Mouse (Mus musculus) cerebellum, adult 11 months (tissue): ENCODE results near the gene Zfp811.
"Not testable (repeated sequence)": the region's sequence is repeated elsewhere in the genome, so short reads cannot be mapped to it uniquely, and the experiment has no call there.

Experiments
- DNase-seq: peaks from one replicate; pipeline ENCODE4 v3.0.0; 2022

Gene Zfp811

GRCm38 (mm10) chr17:32809544-32810374 lies at the start of gene Zfp811:
TSS of gene Zfp811 (minus strand) at chr17:32809931.
- DNase-seq, result peak; percentile 47

DNA sequence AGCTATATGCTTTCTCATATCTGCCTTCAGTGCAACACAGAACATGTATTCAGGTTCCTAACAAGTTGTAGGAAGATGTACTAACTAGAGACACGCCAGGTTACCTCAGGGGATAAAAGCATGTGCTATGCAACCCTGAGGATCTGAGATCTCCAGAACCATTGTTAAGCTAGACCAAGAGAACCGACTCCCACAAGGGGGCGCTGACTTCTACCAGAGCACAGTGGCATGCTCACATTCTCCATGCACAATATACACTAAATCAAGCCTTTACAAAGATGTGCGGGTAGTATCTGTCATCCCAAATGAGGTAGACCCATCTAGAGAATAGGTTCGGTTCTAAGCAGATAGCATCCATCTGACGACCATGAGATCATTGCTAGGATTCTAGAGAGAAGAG lies 47.0 kb upstream of the Zfp811 start:
- not testable (repeated sequence) for DNase-seq

GRCm38 (mm10) chr17:32851581-32851980 lies 41.9 kb upstream of the Zfp811 start:
- DNase-seq, result no peak

- DNase-seq, result no peak
These were observed 31.7 kb upstream of the Zfp811 start for GRCm38 (mm10) chr17:32841388-32841787.

DNA sequence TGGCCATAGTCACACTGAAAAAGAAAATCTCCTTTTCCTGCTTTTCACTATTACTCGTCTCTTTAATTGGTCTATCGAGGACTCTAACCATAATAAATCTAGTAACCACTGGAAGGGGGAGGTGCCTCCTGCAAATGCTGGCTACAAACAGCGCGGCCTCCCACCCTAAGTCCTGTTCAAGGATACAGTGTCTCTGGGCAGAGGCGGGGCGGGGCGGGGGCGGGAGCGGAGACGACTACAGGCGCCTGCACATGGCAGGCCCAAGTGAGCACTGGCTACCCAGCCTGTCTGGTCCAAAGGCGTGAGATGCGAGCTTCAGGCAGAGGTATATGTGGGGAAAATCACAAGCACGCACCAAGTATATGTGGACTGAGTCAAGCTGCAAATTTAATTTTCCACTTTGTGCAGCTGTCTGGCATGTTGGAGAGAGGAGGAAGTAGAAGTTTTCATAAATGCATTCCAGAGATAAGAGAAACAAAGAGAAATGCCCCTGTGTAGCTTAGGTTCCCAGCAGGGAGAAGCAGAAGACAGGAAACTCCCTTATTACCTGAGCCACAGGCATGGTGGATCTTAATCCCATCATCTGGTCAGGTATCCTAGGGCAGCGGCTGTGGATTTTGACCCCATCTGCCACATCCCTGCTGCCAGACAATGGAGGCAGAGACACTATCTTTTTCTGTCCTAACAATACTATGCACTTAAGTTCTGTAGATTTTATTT lies 29.5 kb upstream of the Zfp811 start:
- DNase-seq, result no peak

GRCm38 (mm10) chr17:32830418-32830782 lies 20.7 kb upstream of the Zfp811 start:
- DNase-seq, result no peak

- peak; percentile 68 for DNase-seq
These were observed 20.0 kb upstream of the Zfp811 start, which contains the start of gene Zfp799 for GRCm38 (mm10) chr17:32829540-32830417. TSS of gene Zfp799 (minus strand) at chr17:32830261.

- DNase-seq, result no peak
These were observed 6.5 kb upstream of the Zfp811 start for GRCm38 (mm10) chr17:32816074-32816784.

GRCm38 (mm10) chr17:32814136-32814535 lies 4.4 kb upstream of the Zfp811 start:
- no peak for DNase-seq

- no peak for DNase-seq
These were observed 917 bp upstream of the Zfp811 start for GRCm38 (mm10) chr17:32810648-32811047.

GRCm38 (mm10) chr17:32808921-32809320 lies 810 bp downstream of the Zfp811 start:
- DNase-seq, result no peak

DNA sequence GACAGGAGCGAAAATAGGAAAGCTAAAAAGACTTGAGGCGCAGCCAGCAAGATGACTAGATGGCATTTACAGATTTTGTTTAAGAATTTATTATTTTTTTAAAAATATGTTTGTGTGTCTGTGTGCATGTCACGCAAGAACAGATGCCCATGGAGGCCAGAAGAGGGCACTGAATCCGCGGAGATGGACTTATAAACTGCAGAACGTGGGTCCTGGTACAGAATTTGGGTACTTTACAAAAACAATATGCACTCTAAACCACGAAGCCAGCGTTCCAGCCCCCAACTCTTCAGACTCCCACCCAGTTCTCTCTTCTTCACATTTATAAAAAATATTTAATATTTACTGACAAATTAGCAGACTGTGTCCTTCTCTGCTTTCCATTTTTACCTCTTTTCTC lies 20.5 kb downstream of the Zfp811 start:
- no peak for DNase-seq

DNA sequence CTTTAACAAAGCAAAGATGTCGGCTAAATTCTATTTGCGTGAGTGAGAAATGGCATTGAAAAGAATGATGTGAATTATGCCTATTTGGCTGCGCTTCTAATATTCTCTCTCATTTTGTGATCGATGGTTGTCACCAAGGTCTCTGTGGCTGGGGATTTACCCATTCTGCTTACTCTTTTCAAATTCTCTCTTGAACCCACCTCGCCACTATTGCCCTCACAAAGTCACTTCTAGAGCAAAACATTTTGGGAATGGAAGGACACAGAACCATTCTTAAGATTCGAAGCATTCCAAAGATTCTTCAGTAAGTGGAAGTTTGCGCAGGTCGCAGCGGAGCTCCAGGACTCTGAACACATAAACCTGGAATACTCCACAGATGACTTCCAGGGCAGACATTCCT lies 21.2 kb downstream of the Zfp811 start:
- no peak for DNase-seq

GRCm38 (mm10) chr17:32788094-32788559 lies 21.6 kb downstream of the Zfp811 start, which contains the start of gene Zfp871:
TSS of gene Zfp871 (minus strand) at chr17:32788287.
- peak; percentile 76 for DNase-seq

DNA sequence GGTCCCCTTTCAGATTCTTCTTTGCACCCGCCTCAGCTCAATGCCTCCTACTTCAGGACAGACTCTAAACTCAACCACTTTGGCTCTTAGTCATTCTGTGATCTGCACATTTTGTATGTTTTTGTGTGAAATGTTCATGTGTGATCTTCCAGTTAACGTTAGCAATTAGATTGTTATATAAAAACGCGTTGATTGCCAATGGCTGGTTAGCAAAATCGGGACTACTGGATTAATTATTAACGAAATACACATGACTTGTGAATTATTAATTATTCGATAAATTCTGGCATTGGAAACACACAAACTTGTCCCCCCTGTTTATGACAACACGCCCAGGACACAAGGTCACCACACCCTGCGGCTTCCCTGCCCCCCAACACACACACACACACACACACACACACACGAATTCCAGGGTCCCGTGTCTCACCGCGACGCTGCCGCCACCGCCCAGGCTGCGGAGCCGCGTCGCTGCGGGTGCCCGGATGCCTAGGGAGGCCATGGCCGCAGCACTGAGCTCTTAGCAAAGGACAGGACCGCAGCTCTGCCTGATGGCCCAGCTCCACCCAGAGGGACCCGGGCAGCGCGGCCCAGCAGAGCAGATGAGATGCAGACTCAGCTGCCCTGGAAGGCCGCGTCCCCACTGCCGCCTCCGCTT lies 22.2 kb downstream of the Zfp811 start:
- DNase-seq, result no peak

GRCm38 (mm10) chr17:32786944-32787343 lies 22.8 kb downstream of the Zfp811 start:
- no peak for DNase-seq

GRCm38 (mm10) chr17:32785656-32786055 lies 24.1 kb downstream of the Zfp811 start:
- no peak for DNase-seq

DNA sequence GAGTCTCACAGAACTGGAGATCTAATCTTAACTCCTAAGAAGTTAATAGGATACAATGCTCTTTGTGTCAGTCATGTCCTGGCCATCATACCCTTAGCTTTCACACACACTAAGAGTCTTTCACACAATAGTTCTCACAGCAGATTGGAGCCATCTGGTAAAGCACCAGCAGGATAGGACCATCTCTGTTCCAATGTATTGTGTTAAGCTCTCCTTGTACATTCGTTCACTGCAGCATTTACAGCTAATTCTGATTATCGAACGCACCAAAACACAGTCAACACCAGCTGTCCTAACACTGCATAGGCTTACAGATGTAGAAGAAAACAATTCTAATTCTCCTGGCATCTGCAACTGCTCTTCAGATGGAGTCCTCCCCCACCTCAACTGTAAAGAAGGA lies 32.2 kb downstream of the Zfp811 start:
- DNase-seq, result no peak

- no peak for DNase-seq
These were observed 38.5 kb downstream of the Zfp811 start for GRCm38 (mm10) chr17:32771213-32771612.

GRCm38 (mm10) chr17:32766422-32766821 lies 43.3 kb downstream of the Zfp811 start:
- DNase-seq, result no peak

DNA sequence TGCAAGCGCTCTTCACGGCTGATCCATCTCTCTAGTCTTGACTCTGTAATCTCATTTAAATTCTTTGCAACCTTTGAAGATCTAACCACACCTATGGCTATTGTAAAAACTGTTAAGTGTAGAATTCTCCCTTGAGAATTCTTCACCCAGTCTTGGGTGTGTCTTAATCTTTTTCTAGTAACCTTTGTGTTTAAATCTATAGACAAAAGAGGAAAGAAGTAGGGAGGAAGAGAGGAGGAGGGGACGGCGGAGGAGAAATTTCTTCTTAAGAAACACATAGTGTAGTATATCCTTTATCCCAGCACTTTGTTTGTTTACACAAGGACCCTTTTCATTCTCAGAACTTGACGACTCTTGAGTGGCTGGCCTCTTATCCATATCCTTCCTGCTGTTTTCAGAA lies 52.4 kb downstream of the Zfp811 start:
- no peak for DNase-seq

GRCm38 (mm10) chr17:32753634-32754033 lies 56.1 kb downstream of the Zfp811 start:
- no peak for DNase-seq
